Mouse (Mus musculus): Measurements from ENCODE around the gene Ubox5. TPM values are rescaled to one million over a fixed set of nuclear protein-coding genes. Genes with fewer than 3 reads are reported as not detected.
"Not testable (repeated sequence)": the region's sequence is repeated elsewhere in the genome, so short reads cannot be mapped to it uniquely, and the experiment has no call there.

Ubox5 gene
- polyA plus RNA-seq, 2 experiments from 2014 or later, result 8.4 to 14.8 TPM

- ATAC-seq, result not testable (repeated sequence)
Observed at GRCm38 (mm10) chr2:130576564-130576963, 53.3 kb downstream of the Ubox5 start.

GRCm38 (mm10) chr2:130575873-130576272, 54.0 kb downstream of the Ubox5 start, which contains the start of gene Oxt:
Gene Oxt, plus strand, starts transcription at chr2:130576173.
- no peak for ATAC-seq

- no peak for ATAC-seq
Observed at GRCm38 (mm10) chr2:130574960-130575359, 54.9 kb downstream of the Ubox5 start.

GRCm38 (mm10) chr2:130569926-130570325, 59.9 kb downstream of the Ubox5 start:
- no peak for ATAC-seq

- ATAC-seq, result no peak
Observed at GRCm38 (mm10) chr2:130568921-130569320, 60.9 kb downstream of the Ubox5 start.

GRCm38 (mm10) chr2:130564983-130565382, 64.9 kb downstream of the Ubox5 start:
- no peak for ATAC-seq

- no peak for ATAC-seq
Observed at GRCm38 (mm10) chr2:130564063-130564462, 65.8 kb downstream of the Ubox5 start.

- peak; percentile 99 for ATAC-seq
Observed at GRCm38 (mm10) chr2:130563212-130564055, 66.4 kb downstream of the Ubox5 start, which contains the start of gene Mrps26. Gene Mrps26, plus strand, starts transcription at chr2:130563742.

GRCm38 (mm10) chr2:130558015-130558414, 71.8 kb downstream of the Ubox5 start:
- no peak for ATAC-seq

GRCm38 (mm10) chr2:130557462-130557861, 72.4 kb downstream of the Ubox5 start:
- no peak for ATAC-seq

GRCm38 (mm10) chr2:130556292-130556691, 73.5 kb downstream of the Ubox5 start:
- ATAC-seq, result no peak

- ATAC-seq, result no peak
Observed at GRCm38 (mm10) chr2:130554841-130555240, 75.0 kb downstream of the Ubox5 start.

GRCm38 (mm10) chr2:130546957-130547356, 82.9 kb downstream of the Ubox5 start:
- no peak for ATAC-seq

- ATAC-seq, result peak; percentile 13
Observed at GRCm38 (mm10) chr2:130540266-130540665, 89.6 kb downstream of the Ubox5 start.

Other genes starting within 250 kb of the Ubox5 start
- under 1 TPM in 1 of 2 experiments, not detected in 1; 0.48 TPM for gene Cpxm1, start 232.5 kb downstream of the Ubox5 start, polyA plus RNA-seq (2017; shearing (Covaris generic))
- not detected for gene Gm28372, start 224.8 kb downstream of the Ubox5 start, polyA plus RNA-seq (2017; shearing (Covaris generic))
- not detected for gene 1700020A23Rik, start 224.8 kb downstream of the Ubox5 start, polyA plus RNA-seq (2017; shearing (Covaris generic))
- not detected for gene Tmem239, start 223.6 kb downstream of the Ubox5 start, polyA plus RNA-seq (2017; shearing (Covaris generic))
- gene Vps16, start 205.7 kb downstream of the Ubox5 start, polyA plus RNA-seq (2017; shearing (Covaris generic)), result 100 to 1,000 TPM; 243 to 271 TPM
- gene Pced1a, start 205.3 kb downstream of the Ubox5 start, polyA plus RNA-seq (2017; shearing (Covaris generic)), result 10 to 100 TPM; 10.1 to 17.8 TPM
- gene Ptpra, start 179.8 kb downstream of the Ubox5 start, polyA plus RNA-seq (2017; shearing (Covaris generic)), result 10 to 100 TPM; 62.5 to 63.1 TPM
- 10 to 100 TPM; 22.9 to 28.7 TPM for gene Mrps26, start 66.3 kb downstream of the Ubox5 start, polyA plus RNA-seq (2017; shearing (Covaris generic))
- not detected for gene Oxt, start 53.9 kb downstream of the Ubox5 start, polyA plus RNA-seq (2017; shearing (Covaris generic))
- not detected for gene Avp, start 47.5 kb downstream of the Ubox5 start, polyA plus RNA-seq (2017; shearing (Covaris generic))
- 10 to 100 TPM; 12.0 to 12.5 TPM for gene Fastkd5, start within 50 bp of the Ubox5 start, polyA plus RNA-seq (2017; shearing (Covaris generic))
- under 1 TPM; 0.15 to 0.35 TPM for gene Lzts3, start 12.8 kb upstream of the Ubox5 start, polyA plus RNA-seq (2017; shearing (Covaris generic))
- gene Ddrgk1, start 34.6 kb upstream of the Ubox5 start, polyA plus RNA-seq (2017; shearing (Covaris generic)), result 100 to 1,000 TPM; 121 to 145 TPM
- gene Itpa, start 37.6 kb upstream of the Ubox5 start, polyA plus RNA-seq (2017; shearing (Covaris generic)), result 10 to 100 TPM; 43.6 to 49.7 TPM
- under 1 TPM in 1 of 2 experiments, not detected in 1; 0.41 TPM for gene Slc4a11, start 67.5 kb upstream of the Ubox5 start, polyA plus RNA-seq (2017; shearing (Covaris generic))

Data from CD4-positive, CD25-positive, alpha-beta regulatory T cell, adult 4 months (primary cell).